Mouse (Mus musculus) liver, adult 2 months (tissue): Measurements from ENCODE around the gene Limd1. TPM values are rescaled to one million over a fixed set of nuclear protein-coding genes. Genes with fewer than 3 reads are reported as not detected.
"Not testable (repeated sequence)": the region's sequence is repeated elsewhere in the genome, so short reads cannot be mapped to it uniquely, and the experiment has no call there.

ENCODE experiments used
- DNase-seq: peaks from one replicate; pipeline ENCODE4 v3.0.0-alpha.2; 2011; ENCODE audit warnings: low read depth, low spot score; ENCODE audit errors: extremely low read depth
- H3K27ac ChIP-seq: fragments of 200-500 bp; replicated peaks from 2 replicates; pipeline ENCODE4 v1.5.1; 2012; ENCODE audit warnings: low read depth, mild to moderate bottlenecking, control low read depth, inconsistent platforms, low read length; ENCODE audit not compliant: insufficient read depth
- H3K27me3 ChIP-seq: fragments of 200-500 bp; 2 replicates; pipeline ENCODE4 v1.6.1; 2012; ENCODE audit warnings: mild to moderate bottlenecking, moderate library complexity, low read length, inconsistent platforms; ENCODE audit not compliant: control insufficient read depth, insufficient read depth
- H3K36me3 ChIP-seq: fragments of 200-500 bp; 2 replicates; pipeline ENCODE4 v1.6.1; 2012; ENCODE audit warnings: low read length, inconsistent platforms; ENCODE audit not compliant: control insufficient read depth, insufficient read depth
- H3K4me1 ChIP-seq: fragments of 200-500 bp; 2 replicates; pipeline ENCODE4 v1.6.1; 2011; ENCODE audit warnings: low read length; ENCODE audit not compliant: control insufficient read depth, insufficient read depth
- H3K4me3 ChIP-seq: fragments of 200-500 bp; 2 replicates; pipeline ENCODE4 v1.5.1; 2011; ENCODE audit warnings: low read depth, mild to moderate bottlenecking, control low read depth, low read length, moderate library complexity; ENCODE audit not compliant: insufficient read depth
- H3K79me2 ChIP-seq: fragments of 200-500 bp; 2 replicates; pipeline ENCODE4 v1.6.1; 2012; ENCODE audit warnings: inconsistent platforms, mild to moderate bottlenecking, low read length, moderate library complexity; ENCODE audit not compliant: control insufficient read depth, insufficient read depth
- H3K9ac ChIP-seq: fragments of 200-500 bp; 2 replicates; pipeline ENCODE4 v1.6.1; 2012; ENCODE audit warnings: low read depth, mild to moderate bottlenecking, control low read depth, inconsistent platforms, low read length
- CTCF ChIP-seq: fragments of 200-500 bp; IDR thresholded peaks from 2 replicates; pipeline ENCODE4 v1.5.1; 2011; ENCODE audit warnings: low read depth, low read length, control low read depth
- POLR2A ChIP-seq: fragments of 200-500 bp; IDR thresholded peaks from 2 replicates; pipeline ENCODE4 v1.6.1; 2011; ENCODE audit warnings: low read length, control low read depth; ENCODE audit not compliant: insufficient read depth; ENCODE audit errors: extremely low read depth
- WGBS: fragments of 180-500 bp; shearing (Covaris S2); methylation state at CpG from one replicate; pipeline ENCODE4 v1.1.7; 2018; 5-methylcytosine and 5-hydroxymethylcytosine counted together
- polyA plus RNA-seq: library from polyadenylated mRNA; depleted of rRNA; stranded (reverse); fragments of >200 nt; gene quantifications from 2 replicates; pipeline ENCODE4 v1.2.3, GENCODE M21; 2012; rRNA removed
- total RNA-seq: library from RNA; depleted of rRNA; stranded (reverse); fragments of >200 nt; gene quantifications from 2 replicates; pipeline ENCODE4 v1.2.3, GENCODE M21; 2014; rRNA removed

Limd1 gene
- total RNA-seq (19.7 and 22.2 TPM in 2 replicates), polyA plus RNA-seq (15.9 and 24.6 TPM in 2 replicates)

DNA sequence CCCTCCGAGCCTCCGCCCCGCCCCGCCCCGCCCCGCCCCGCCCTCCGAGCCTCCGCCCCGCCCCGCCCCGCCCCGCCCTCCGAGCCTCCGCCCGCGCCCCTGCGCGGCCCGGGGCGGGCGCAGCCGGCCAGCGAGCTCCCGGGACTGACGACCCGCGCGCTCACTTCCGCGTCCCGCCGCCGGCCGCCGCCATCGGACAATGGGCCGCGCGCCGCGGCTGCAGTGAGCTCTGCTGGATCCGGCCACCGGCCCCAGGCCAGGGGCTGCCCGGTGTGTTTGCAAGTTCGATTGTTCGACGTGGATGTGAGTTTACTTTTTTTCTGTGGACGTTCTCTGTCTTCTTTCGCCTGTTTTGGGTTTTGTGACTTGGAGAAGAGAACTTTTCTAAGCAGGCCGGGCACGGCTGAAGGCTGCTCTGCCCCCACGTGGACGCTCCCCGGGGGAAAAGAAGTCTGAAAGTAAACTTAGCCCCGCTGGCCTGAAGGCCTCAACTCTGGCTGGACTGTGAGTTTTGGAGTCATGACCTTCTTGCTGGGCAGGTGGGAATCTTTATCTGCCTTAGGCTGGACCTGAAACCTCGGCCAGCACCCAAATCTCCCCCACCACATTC lies at the start of gene Limd1:
Limd1 (plus strand) TSS at position 121 of the 610 bp plus-strand sequence.
- DNase-seq: peak; percentile 67
- Histone ChIP-seq H3K79me2 (peaks cover 29% of the 10 kb centered on the region), H3K27ac (peak within 1 kb of the TSS; percentile 94), H3K9ac (peak within 1 kb of the TSS; percentile 94), H3K4me3 (peak within 1 kb of the TSS; percentile 96), H3K4me1 (peaks cover 26% of the 10 kb centered on the region), H3K36me3 (peaks cover 2% of the 10 kb centered on the region; the same call in 1 of the 2 replicates), H3K27me3 (no peaks in the 10 kb centered on the region)
- under 1% methylated on average over 40 of the region's 57 CpGs for WGBS
- TF ChIP-seq CTCF (peak; percentile 35; the same call in 1 of the 2 replicates), POLR2A (peak; percentile 66; the same call in 1 of the 2 replicates)

DNA sequence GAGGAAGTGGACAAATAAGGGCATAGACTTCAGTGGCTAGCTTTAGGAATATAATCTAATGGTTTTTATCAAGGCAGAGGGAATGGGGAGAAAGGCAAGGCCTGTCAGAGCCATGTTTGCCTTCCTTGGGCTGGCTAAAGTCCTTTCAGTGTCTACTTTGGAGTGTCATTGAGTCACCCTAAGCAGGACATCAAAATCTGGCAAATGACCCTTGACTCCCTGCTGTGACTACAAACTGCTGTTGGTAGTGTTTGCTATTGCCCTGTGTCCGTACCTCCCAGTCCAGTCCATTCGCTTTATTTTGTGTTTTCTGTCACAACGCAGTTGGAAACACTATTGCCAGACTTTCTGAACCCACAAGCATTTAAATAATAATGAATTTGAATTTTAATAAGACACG lies 48.6 kb upstream of the Limd1 start:
- H3K4me3 ChIP-seq: no peak overlapping the region
- H3K4me1 ChIP-seq: peaks cover 3% of the 10 kb centered on the region; the same call in 1 of the 2 replicates
- no peak overlapping the region for H3K9ac ChIP-seq
- peak; percentile 77 for DNase-seq
- no peak overlapping the region for H3K27ac ChIP-seq
- H3K27me3 ChIP-seq: no peaks in the 10 kb centered on the region
- no peaks in the 10 kb centered on the region for H3K79me2 ChIP-seq
- 38% methylated on average over 4 of the region's 4 CpGs for WGBS
- peaks cover 13% of the 10 kb centered on the region for H3K36me3 ChIP-seq
- no peak for TF ChIP-seq POLR2A
- TF ChIP-seq CTCF: no peak

DNA sequence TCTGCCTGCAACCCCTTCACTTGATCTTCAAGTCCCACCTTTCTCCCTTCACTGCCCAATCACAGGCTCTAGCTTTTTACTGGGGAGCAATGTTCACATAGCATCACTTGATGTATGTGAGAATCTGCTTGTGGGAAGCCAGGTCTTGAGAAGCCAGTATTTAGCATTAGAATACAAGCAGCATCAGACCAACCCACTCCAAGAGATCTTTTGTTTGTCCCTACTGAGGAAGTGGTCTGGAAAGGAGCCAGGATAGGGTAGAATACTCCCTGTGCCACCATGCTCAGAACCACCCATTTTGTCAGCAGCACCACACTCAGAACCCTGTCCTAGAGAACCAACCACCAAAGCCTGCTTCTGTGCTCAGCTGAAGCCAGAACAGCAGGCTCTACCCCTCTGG lies 47.5 kb upstream of the Limd1 start:
- Histone ChIP-seq H3K4me1 (peaks cover 3% of the 10 kb centered on the region; the same call in 1 of the 2 replicates), H3K4me3 (no peak overlapping the region), H3K36me3 (peaks cover 13% of the 10 kb centered on the region), H3K27ac (no peak overlapping the region), H3K27me3 (no peaks in the 10 kb centered on the region), H3K79me2 (no peaks in the 10 kb centered on the region), H3K9ac (no peak overlapping the region)
- TF ChIP-seq POLR2A (no peak), CTCF (no peak)
- DNase-seq: no peak

DNA sequence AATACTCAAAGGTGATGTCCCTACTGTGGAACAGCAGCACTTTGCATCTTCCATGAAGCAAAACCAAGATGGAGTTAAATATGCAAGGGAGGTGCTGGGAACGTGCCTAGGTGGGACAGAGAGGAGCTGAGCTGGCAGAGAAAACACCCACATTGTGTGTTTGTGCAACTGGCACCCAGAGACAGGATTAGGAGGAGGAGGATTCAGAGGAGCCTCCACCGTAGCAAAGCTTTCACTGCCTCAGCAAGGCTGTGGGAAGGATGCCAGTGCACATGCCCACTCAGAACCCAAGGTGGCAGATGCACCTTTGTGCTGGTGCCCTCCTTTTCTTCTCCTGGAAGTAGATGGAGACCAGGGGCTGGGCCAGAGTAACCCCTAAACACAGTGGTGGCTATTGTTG lies 40.3 kb upstream of the Limd1 start:
- DNase-seq: no peak
- Histone ChIP-seq H3K36me3 (peaks cover 30% of the 10 kb centered on the region), H3K4me3 (no peak overlapping the region), H3K4me1 (no peaks in the 10 kb centered on the region), H3K79me2 (no peaks in the 10 kb centered on the region), H3K9ac (no peak overlapping the region), H3K27ac (no peak overlapping the region), H3K27me3 (no peaks in the 10 kb centered on the region)
- TF ChIP-seq POLR2A (no peak), CTCF (no peak)
- WGBS: 82% methylated on average over 2 of the region's 2 CpGs

DNA sequence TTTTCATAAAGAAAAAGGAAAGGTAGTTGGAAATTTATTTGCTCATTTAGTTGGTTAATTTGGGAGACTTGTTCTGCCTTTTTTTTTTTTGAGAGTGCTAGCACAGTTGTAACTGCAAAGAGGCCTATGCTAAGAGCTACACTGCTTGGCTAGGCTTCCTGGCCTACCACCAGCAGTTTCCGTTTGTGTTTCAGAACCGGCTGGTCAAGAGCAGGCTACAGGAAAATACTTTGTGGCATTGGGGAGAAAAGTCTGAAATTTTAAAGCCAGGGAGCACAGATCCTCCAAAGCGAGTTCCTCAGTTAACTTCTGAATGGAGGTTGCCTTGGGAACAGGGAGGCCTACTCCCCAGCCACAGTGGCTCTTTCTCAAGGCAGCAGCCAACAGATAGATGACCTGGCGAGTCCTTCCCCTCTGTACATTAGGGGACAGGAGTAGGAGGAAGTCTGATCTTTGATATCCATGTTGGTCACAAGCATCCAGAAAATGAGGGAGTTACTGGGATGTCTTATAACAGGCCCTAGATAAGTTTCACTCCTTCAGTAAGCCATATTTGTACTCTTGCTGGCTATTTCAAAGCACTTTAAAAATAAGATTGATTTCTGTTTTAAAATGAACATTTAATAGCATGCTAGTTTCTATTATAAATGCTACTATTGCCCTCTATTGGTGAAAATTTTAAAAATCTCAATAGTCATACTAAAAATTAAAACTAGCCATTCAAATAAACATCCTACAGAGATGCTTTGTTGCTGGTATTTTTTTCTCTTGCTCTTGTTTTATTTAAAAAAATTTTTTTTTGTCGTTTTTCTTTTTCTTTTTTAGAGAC lies 38.1 kb upstream of the Limd1 start:
- H3K9ac ChIP-seq: no peak overlapping the region
- no peak overlapping the region for H3K4me3 ChIP-seq
- peaks cover 24% of the 10 kb centered on the region for H3K36me3 ChIP-seq
- peak; percentile 48 for TF ChIP-seq CTCF
- TF ChIP-seq POLR2A: no peak
- no peak for DNase-seq
- no peaks in the 10 kb centered on the region for H3K79me2 ChIP-seq
- H3K27ac ChIP-seq: no peak overlapping the region
- no peaks in the 10 kb centered on the region for H3K4me1 ChIP-seq
- WGBS: 56% methylated on average over 5 of the region's 5 CpGs
- H3K27me3 ChIP-seq: no peaks in the 10 kb centered on the region

DNA sequence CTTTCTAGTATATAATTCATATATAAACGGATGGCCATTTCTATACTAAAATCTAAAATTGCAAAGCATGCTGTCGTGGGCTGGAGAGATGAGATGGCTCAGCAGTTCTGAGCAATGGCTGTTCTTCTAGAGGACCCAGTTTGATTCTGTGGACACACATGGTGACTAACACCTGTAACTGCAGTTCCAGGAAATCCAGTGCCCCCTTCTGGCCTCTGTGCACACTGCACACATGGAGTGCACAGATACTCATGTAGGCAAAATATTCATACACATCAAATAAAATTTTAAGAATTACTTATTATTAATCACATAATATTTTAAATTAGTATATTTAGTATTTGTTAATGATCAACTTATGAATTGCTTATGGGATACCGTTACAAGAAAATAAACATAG lies 31.4 kb upstream of the Limd1 start:
- H3K4me3 ChIP-seq, H3K4me1 ChIP-seq, H3K79me2 ChIP-seq, H3K9ac ChIP-seq, H3K27me3 ChIP-seq, H3K27ac ChIP-seq, DNase-seq, H3K36me3 ChIP-seq: not testable (repeated sequence)
- 98% methylated on average over 3 of the region's 3 CpGs for WGBS
